Mouse (Mus musculus) MEL (cell line): ENCODE results near the gene Mpi. TPM values are rescaled to one million over a fixed set of nuclear protein-coding genes. Genes with fewer than 3 reads are reported as not detected.

Experiments used
- DNase-seq: peaks from one replicate; pipeline ENCODE4 v3.0.0; 2011; ENCODE audit warnings: low read depth, low spot score
- H3K27ac ChIP-seq: 2 replicates; pipeline ENCODE4 v1.5.1; 2012; ENCODE audit warnings: low read depth, mild to moderate bottlenecking, control low read depth, low read length, moderate library complexity; ENCODE audit not compliant: control insufficient read depth
- H3K27me3 ChIP-seq, 2 experiments: fragments of 150-350 bp in 1 of 2; sonication (generic) in 1 of 2; 2 replicates each; pipeline ENCODE4 v1.6.1; 2012; ENCODE audit warnings: low read length in 2 of 2, mild to moderate bottlenecking in 2 of 2, improper control_type of control experiment in 1 of 2, moderate library complexity in 1 of 2; ENCODE audit not compliant: insufficient read depth in 2 of 2, control insufficient read depth in 1 of 2
- H3K36me3 ChIP-seq, 2 experiments: 2 replicates each; pipeline ENCODE4 v1.6.1; 2012 to 2014; ENCODE audit warnings: low read length in 2 of 2, improper control_type of control experiment in 1 of 2, inconsistent platforms in 1 of 2, mild to moderate bottlenecking in 1 of 2; ENCODE audit not compliant: insufficient read depth in 2 of 2, control insufficient read depth in 1 of 2
- H3K4me1 ChIP-seq, 2 experiments: fragments of 150-350 bp in 1 of 2; sonication (generic) in 1 of 2; 2 replicates each; pipeline ENCODE4 v1.6.1; 2012; ENCODE audit warnings: low read length in 2 of 2, improper control_type of control experiment in 1 of 2, mild to moderate bottlenecking in 1 of 2; ENCODE audit not compliant: insufficient read depth in 2 of 2, control insufficient read depth in 1 of 2
- H3K4me3 ChIP-seq, 2 experiments: fragments of 150-350 bp in 1 of 2; sonication (generic) in 1 of 2; 2 replicates each; pipeline ENCODE4 v1.5.1; 2012; ENCODE audit warnings: low read depth in 2 of 2, low read length in 2 of 2, mild to moderate bottlenecking in 2 of 2, moderate library complexity in 2 of 2, control low read depth in 1 of 2, improper control_type of control experiment in 1 of 2; ENCODE audit not compliant: control insufficient read depth in 1 of 2, insufficient read depth in 1 of 2
- H3K79me2 ChIP-seq: 2 replicates; pipeline ENCODE4 v1.6.1; 2012; ENCODE audit warnings: mild to moderate bottlenecking, low read length, moderate library complexity; ENCODE audit not compliant: control insufficient read depth, poor library complexity, insufficient read depth
- H3K9ac ChIP-seq: 2 replicates; pipeline ENCODE4 v1.6.1; 2012; ENCODE audit warnings: low read depth, mild to moderate bottlenecking, control low read depth, low read length, moderate library complexity; ENCODE audit not compliant: control insufficient read depth, poor library complexity, severe bottlenecking
- H3K9me3 ChIP-seq: fragments of 150-350 bp; sonication (generic); replicated peaks from 2 replicates; pipeline ENCODE4 v1.6.1; 2012; ENCODE audit warnings: mild to moderate bottlenecking, low read length, improper control_type of control experiment, moderate library complexity; ENCODE audit not compliant: insufficient read depth
- BHLHE40 ChIP-seq: IDR thresholded peaks from 2 replicates; pipeline ENCODE4 v1.6.1; 2012; ENCODE audit warnings: low read depth, mild to moderate bottlenecking, inconsistent platforms, low read length, improper control_type of control experiment, borderline replicate concordance
- CHD2 ChIP-seq: IDR thresholded peaks from 2 replicates; pipeline ENCODE4 v1.6.1; 2011; ENCODE audit warnings: low read length, improper control_type of control experiment
- CTCF ChIP-seq, 3 experiments: IDR thresholded peaks in 2 of 3; conservative IDR thresholded peaks in 1 of 3; 2 replicates each; pipeline ENCODE4 v1.5.1; 2011 to 2012; ENCODE audit warnings: low read length in 3 of 3, low read depth in 2 of 3, mild to moderate bottlenecking in 2 of 3, improper control_type of control experiment in 1 of 3, inconsistent platforms in 1 of 3, mixed read lengths in 1 of 3, moderate library complexity in 1 of 3; ENCODE audit not compliant: control insufficient read depth in 1 of 3, insufficient read depth in 1 of 3, poor library complexity in 1 of 3, severe bottlenecking in 1 of 3
- E2F4 ChIP-seq: IDR thresholded peaks from 2 replicates; pipeline ENCODE4 v1.6.1; 2011; ENCODE audit warnings: low read depth, low read length, improper control_type of control experiment, borderline replicate concordance
- EP300 ChIP-seq, 2 experiments: IDR thresholded peaks; 2 replicates each; pipeline ENCODE4 v1.6.1; 2011; ENCODE audit warnings: improper control_type of control experiment in 2 of 2, low read length in 2 of 2, low read depth in 1 of 2, mild to moderate bottlenecking in 1 of 2
- ETS1 ChIP-seq: IDR thresholded peaks from 2 replicates; pipeline ENCODE4 v1.6.1; 2012; ENCODE audit warnings: low read depth, mild to moderate bottlenecking, inconsistent platforms, low read length, improper control_type of control experiment, moderate library complexity
- GABPA ChIP-seq: IDR thresholded peaks from 2 replicates; pipeline ENCODE4 v1.6.1; 2012; ENCODE audit warnings: low read depth, mild to moderate bottlenecking, inconsistent platforms, low read length, improper control_type of control experiment, moderate library complexity
- GATA1 ChIP-seq: IDR thresholded peaks from 2 replicates; pipeline ENCODE4 v1.6.1; 2011; ENCODE audit warnings: low read depth, low read length, improper control_type of control experiment
- MAFK ChIP-seq: IDR thresholded peaks from 2 replicates; pipeline ENCODE4 v1.6.1; 2011; ENCODE audit warnings: low read depth, mild to moderate bottlenecking, low read length, improper control_type of control experiment, borderline replicate concordance
- MEF2A ChIP-seq: IDR thresholded peaks from 2 replicates; pipeline ENCODE4 v1.6.1; 2014; ENCODE audit warnings: low read depth, mild to moderate bottlenecking, inconsistent platforms, low read length, improper control_type of control experiment; ENCODE audit not compliant: poor library complexity, insufficient replicate concordance, severe bottlenecking; ENCODE audit errors: extremely low read depth
- MYC ChIP-seq: IDR thresholded peaks from 2 replicates; pipeline ENCODE4 v1.6.1; 2011; ENCODE audit warnings: low read depth, mild to moderate bottlenecking, low read length, improper control_type of control experiment, moderate library complexity
- NELFE ChIP-seq: IDR thresholded peaks from 2 replicates; pipeline ENCODE4 v1.6.1; 2011; ENCODE audit warnings: low read depth, low read length, improper control_type of control experiment
- POLR2A ChIP-seq, 2 experiments: IDR thresholded peaks; 2 replicates each; pipeline ENCODE4 v1.6.1; 2011 to 2012; ENCODE audit warnings: low read length in 2 of 2, mild to moderate bottlenecking in 2 of 2, control low read depth in 1 of 2, improper control_type of control experiment in 1 of 2, low read depth in 1 of 2, moderate library complexity in 1 of 2; ENCODE audit not compliant: control insufficient read depth in 1 of 2, insufficient read depth in 1 of 2, poor library complexity in 1 of 2
- RCOR1 ChIP-seq: IDR thresholded peaks from 2 replicates; pipeline ENCODE4 v1.6.1; 2012; ENCODE audit warnings: low read depth, mild to moderate bottlenecking, inconsistent platforms, low read length, improper control_type of control experiment
- SIN3A ChIP-seq: IDR thresholded peaks from 2 replicates; pipeline ENCODE4 v1.6.1; 2012; ENCODE audit warnings: low read length, improper control_type of control experiment, inconsistent platforms
- SMC3 ChIP-seq: IDR thresholded peaks from 2 replicates; pipeline ENCODE4 v1.6.1; 2011; ENCODE audit warnings: low read depth, low read length, improper control_type of control experiment
- UBTF ChIP-seq: IDR thresholded peaks from 2 replicates; pipeline ENCODE4 v1.6.1; 2012; ENCODE audit warnings: low read depth, mild to moderate bottlenecking, inconsistent platforms, low read length, improper control_type of control experiment, moderate library complexity, borderline replicate concordance; ENCODE audit not compliant: insufficient read depth
- USF1 ChIP-seq: IDR thresholded peaks from 2 replicates; pipeline ENCODE4 v1.6.1; 2014; ENCODE audit warnings: low read depth, mild to moderate bottlenecking, inconsistent platforms, low read length, improper control_type of control experiment, moderate library complexity
- ZNF384 ChIP-seq: IDR thresholded peaks from 2 replicates; pipeline ENCODE4 v1.6.1; 2012; ENCODE audit warnings: low read depth, mild to moderate bottlenecking, inconsistent platforms, low read length, improper control_type of control experiment
- polyA plus RNA-seq, 2 experiments: library from polyadenylated mRNA; stranded (reverse) in 1 of 2; unstranded in 1 of 2; fragments of >175 nt in 1 of 2; fragments of >200 nt in 1 of 2; gene quantifications; 2 replicates each; pipeline versions ENCODE4 v1.2.1 to v1.2.4; 2012; ENCODE audit warnings: low replicate concordance in 2 of 2, low read depth in 1 of 2; ENCODE audit not compliant: insufficient read length in 2 of 2, insufficient read depth in 1 of 2, missing spikeins in 1 of 2
- total RNA-seq: library from RNA; depleted of rRNA; stranded (reverse); fragments of 300-350 nt; gene quantifications from 2 replicates; pipeline ENCODE4 v1.2.3, GENCODE M21; 2012

Gene Mpi
- total and polyA plus RNA-seq, 3 experiments = 24.3 to 37.7 TPM; not detected in 1

DNA sequence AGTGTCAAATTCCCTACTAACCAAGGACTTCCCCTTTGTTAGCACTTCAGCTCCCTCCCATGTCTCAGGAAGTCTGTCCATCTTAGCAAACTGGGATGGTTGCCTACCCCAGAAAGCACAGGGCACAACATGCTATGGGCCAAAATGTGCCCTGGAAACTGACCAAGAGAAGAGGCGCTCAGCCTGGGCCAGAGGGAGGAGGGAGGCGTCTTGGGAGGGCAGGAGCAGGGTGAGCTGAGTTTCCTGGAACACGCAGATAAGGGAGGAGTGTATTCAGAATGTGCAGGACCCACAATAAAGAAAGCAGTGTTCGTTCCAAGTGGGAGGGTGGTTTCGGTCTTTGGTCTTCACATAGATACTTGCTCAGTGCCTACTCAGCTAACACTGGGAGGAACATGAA lies 5.3 kb downstream of the Mpi start:
- TF ChIP-seq GATA1 (no peak), E2F4 (no peak), CHD2 (no peak), MEF2A (no peak), GABPA (no peak)
- H3K36me3 ChIP-seq = peaks cover 2% of the 10 kb centered on the region in 2 experiments; a peak in 3 of 4 replicates
- no peak overlapping the region for H3K27ac ChIP-seq
- no peak overlapping the region for H3K4me3 ChIP-seq
- no peak overlapping the region for H3K9ac ChIP-seq
- H3K79me2 ChIP-seq = no peaks in the 10 kb centered on the region
- H3K9me3 ChIP-seq = no peaks in the 10 kb centered on the region
- H3K4me1 ChIP-seq = peaks cover 0 to 7% of the 10 kb centered on the region in 2 experiments; a peak in 2 of 4 replicates
- no peak for DNase-seq
- H3K27me3 ChIP-seq = no peaks in the 10 kb centered on the region

DNA sequence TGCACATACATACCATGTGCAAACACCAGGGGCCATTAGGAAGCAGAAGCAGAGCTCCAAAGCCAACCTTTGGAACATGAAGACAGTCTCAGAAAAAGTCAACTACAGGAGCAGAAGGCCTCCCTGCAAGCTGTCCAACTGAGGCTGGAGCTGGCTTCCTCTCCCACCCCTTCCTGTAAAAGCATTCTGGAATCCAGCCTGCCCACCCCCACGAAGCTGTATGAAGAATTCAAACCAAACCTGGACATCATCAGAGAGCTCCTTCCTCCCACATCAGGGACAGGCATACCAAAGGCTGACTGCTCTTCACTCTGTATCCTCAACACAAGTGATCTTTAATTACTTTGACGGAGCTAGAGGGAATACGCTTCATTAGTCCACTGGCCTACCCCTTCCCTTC lies 8.6 kb downstream of the Mpi start:
- Histone ChIP-seq H3K79me2 (peaks cover 1% of the 10 kb centered on the region; the same call in 1 of the 2 replicates), H3K27me3 (no peaks in the 10 kb centered on the region), H3K27ac (no peak overlapping the region), H3K4me3 (no peak overlapping the region), H3K36me3 (peaks cover 4 to 6% of the 10 kb centered on the region in 2 experiments), H3K4me1 (peaks cover 0 to 3% of the 10 kb centered on the region in 2 experiments; a peak in 1 of 4 replicates), H3K9ac (no peak overlapping the region), H3K9me3 (no peaks in the 10 kb centered on the region)
- DNase-seq = no peak
- no peak for TF ChIP-seq SIN3A
- no peak for TF ChIP-seq CHD2
- TF ChIP-seq MYC = no peak
- no peak for TF ChIP-seq RCOR1
- TF ChIP-seq BHLHE40 = no peak
- TF ChIP-seq UBTF = no peak
- TF ChIP-seq ETS1 = no peak
- TF ChIP-seq CTCF (IDR thresholded peaks at IDR 0.05 in 2 of 3, conservative IDR thresholded peaks at IDR 0.05 in 1 of 3; ENCODE audit: control insufficient read depth in 1 of 3, insufficient read depth in 1 of 3, low read depth in 2 of 3, low read length in 3 of 3, poor library complexity in 1 of 3, severe bottlenecking in 1 of 3) = no peak
- no peak for TF ChIP-seq GATA1
- TF ChIP-seq MAFK = no peak
- TF ChIP-seq USF1 = no peak
- TF ChIP-seq POLR2A (IDR thresholded peaks at IDR 0.05; ENCODE audit: control insufficient read depth in 1 of 2, insufficient read depth in 1 of 2, low read depth in 1 of 2, low read length in 2 of 2, poor library complexity in 1 of 2) = no peak; a peak in 1 of 4 replicates
- TF ChIP-seq SMC3 = no peak
- TF ChIP-seq EP300 (IDR thresholded peaks at IDR 0.05; ENCODE audit: low read depth in 1 of 2, low read length in 2 of 2) = no peak
- no peak for TF ChIP-seq NELFE
- TF ChIP-seq ZNF384 = no peak
- TF ChIP-seq, all 39 proteins: peak for 0
